Comparison of ENCODE assay signal across 32 mouse cellular contexts in genomic region chr19:11343992-11344391, GRCm38 (mm10). TPM values are rescaled to one million over a fixed set of nuclear protein-coding genes. Genes with fewer than 3 reads are reported as not detected.
DNase-seq lines count a peak whose midpoint lies in the region; ATAC-seq and TF ChIP-seq lines count a peak whose summit lies in the region.
"Had no signal": no experiment of that assay in that cellular context is flagged by ENCODE, and none has a peak within 500 bp of the region (broad histone marks: within the 10 kb centered on the region; RNA-seq: fewer than 3 reads in every experiment).

No protein-coding gene starts in this region.

- no peaks in the 10 kb centered on the region for H3K27me3 ChIP-seq in hindbrain, postnatal 0 days (ENCODE audit: insufficient read depth, low read length)
- H3K27me3 ChIP-seq in hindbrain, embryonic 12.5 days, result no peaks in the 10 kb centered on the region
- no peaks in the 10 kb centered on the region for H3K27me3 ChIP-seq in liver, postnatal 0 days (ENCODE audit: insufficient read depth, low read length)
- no peaks in the 10 kb centered on the region for H3K27me3 ChIP-seq in thymus, adult 2 months (ENCODE audit: control insufficient read depth, insufficient read depth, low read length)
- H3K27me3 ChIP-seq: embryonic facial prominence, embryonic 12.5 days; embryonic facial prominence, embryonic 15.5 days; heart, embryonic 13.5 days; hindbrain, embryonic 15.5 days had no signal

- H3K4me2 ChIP-seq in hindbrain, postnatal 0 days (ENCODE audit: low read depth, low read length), result no peak overlapping the region
- no peak overlapping the region for H3K4me2 ChIP-seq in hindbrain, embryonic 12.5 days (replicated peaks)
- no peak overlapping the region for H3K4me2 ChIP-seq in liver, postnatal 0 days (ENCODE audit: low read depth, low read length)
- H3K4me2 ChIP-seq: embryonic facial prominence, embryonic 12.5 days; embryonic facial prominence, embryonic 15.5 days; heart, embryonic 13.5 days; hindbrain, embryonic 15.5 days had no signal

- H3K36me3 ChIP-seq in hindbrain, postnatal 0 days (ENCODE audit: insufficient read depth, low read length), result no peaks in the 10 kb centered on the region
- no peaks in the 10 kb centered on the region for H3K36me3 ChIP-seq in hindbrain, embryonic 12.5 days
- H3K36me3 ChIP-seq in liver, postnatal 0 days (replicated peaks; ENCODE audit: insufficient read depth, low read length), result no peaks in the 10 kb centered on the region
- no peaks in the 10 kb centered on the region for H3K36me3 ChIP-seq in thymus, adult 2 months (ENCODE audit: control insufficient read depth, insufficient read depth, low read length)
- H3K36me3 ChIP-seq: embryonic facial prominence, embryonic 12.5 days; embryonic facial prominence, embryonic 15.5 days; heart, embryonic 10.5 days; heart, embryonic 13.5 days; hindbrain, embryonic 15.5 days had no signal

- ATAC-seq in hindbrain, postnatal 0 days, result no peak
- ATAC-seq in hindbrain, embryonic 12.5 days (ENCODE audit: low FRiP score), result no peak
- ATAC-seq in liver, postnatal 0 days, result no peak
- ATAC-seq: CD4-positive, CD25-positive, alpha-beta regulatory T cell, adult 4 months; forebrain, embryonic 14.5 days; forebrain, postnatal 0 days; Patski had no signal

- H3K4me3 ChIP-seq in hindbrain, postnatal 0 days (ENCODE audit: low read length), result no peak overlapping the region
- H3K4me3 ChIP-seq in hindbrain, embryonic 12.5 days, result no peak overlapping the region
- H3K4me3 ChIP-seq in liver, postnatal 0 days (ENCODE audit: low read depth, low read length), result no peak overlapping the region
- H3K4me3 ChIP-seq in thymus, adult 2 months (ENCODE audit: control insufficient read depth, insufficient read depth, low read length), result no peak overlapping the region
- H3K4me3 ChIP-seq: embryonic facial prominence, embryonic 12.5 days; embryonic facial prominence, embryonic 15.5 days; gastrocnemius, adult 2 months; heart, embryonic 10.5 days; heart, embryonic 13.5 days; hindbrain, embryonic 15.5 days had no signal

- no peak overlapping the region for H3K27ac ChIP-seq in hindbrain, postnatal 0 days
- H3K27ac ChIP-seq in hindbrain, embryonic 12.5 days, result no peak overlapping the region
- H3K27ac ChIP-seq in liver, postnatal 0 days (ENCODE audit: low read depth), result no peak overlapping the region
- no peak overlapping the region for H3K27ac ChIP-seq in thymus, adult 2 months (ENCODE audit: control insufficient read depth, insufficient read depth, low read length)
- H3K27ac ChIP-seq: embryonic facial prominence, embryonic 12.5 days; embryonic facial prominence, embryonic 15.5 days; gastrocnemius, adult 2 months; heart, embryonic 10.5 days; heart, embryonic 13.5 days; hindbrain, embryonic 15.5 days had no signal

- TF ChIP-seq POLR2A in thymus, adult 2 months (IDR thresholded peaks at IDR 0.05; ENCODE audit: control insufficient read depth, extremely low read depth, insufficient read depth, low read length, poor library complexity), result no peak

- TF ChIP-seq EP300 in liver, postnatal 0 days (IDR thresholded peaks at IDR 0.05; ENCODE audit: low read depth), result no peak

- peak; percentile 14; the same call in 1 of the 2 replicates for TF ChIP-seq CTCF in hindbrain, postnatal 0 days (IDR thresholded peaks at IDR 0.05; ENCODE audit: low read depth)
- TF ChIP-seq CTCF in liver, postnatal 0 days (IDR thresholded peaks at IDR 0.05; ENCODE audit: low read depth), result 0 out of 2 replicates have a peak, but pooled peaks have one; percentile 30
- TF ChIP-seq CTCF in thymus, adult 2 months (IDR thresholded peaks at IDR 0.05; ENCODE audit: borderline replicate concordance, control insufficient read depth, extremely low read depth, insufficient read depth, low read length, poor library complexity), result no peak

- DNase-seq in hindbrain, postnatal 0 days (ENCODE audit: low spot score), result no peak
- no peak for DNase-seq in liver, postnatal 0 days
- no peak for DNase-seq in liver
- peak; percentile 39 for DNase-seq in A20 (ENCODE audit: low read depth, low spot score)
- DNase-seq in Muller cell, postnatal 12 days (ENCODE audit: inconsistent ontology term), result peak; percentile 17
- no peak for DNase-seq in ovary, postnatal 36 days (ENCODE audit: low spot score)
- no peak for DNase-seq in thymus, adult 2 months
- DNase-seq: adrenal gland, adult 2 months; adrenal gland, postnatal 14 days; cerebellum, adult 11 months; cerebellum, adult 2 months; cerebellum, adult 9-11 months; cerebellum, postnatal 25 days; forebrain, postnatal 0 days; gastrocnemius, adult 2 months; gastrocnemius, postnatal 14 days; heart, adult 11 months; heart, postnatal 14 days; heart, postnatal 4 days had no signal

- no peak overlapping the region for H3K9ac ChIP-seq in hindbrain, postnatal 0 days (replicated peaks; ENCODE audit: low read length)
- no peak overlapping the region for H3K9ac ChIP-seq in hindbrain, embryonic 12.5 days
- no peak overlapping the region for H3K9ac ChIP-seq in liver, postnatal 0 days (replicated peaks)
- H3K9ac ChIP-seq: embryonic facial prominence, embryonic 12.5 days; embryonic facial prominence, embryonic 15.5 days; forebrain, postnatal 0 days; heart, embryonic 13.5 days; hindbrain, embryonic 15.5 days had no signal

- H3K4me1 ChIP-seq in hindbrain, postnatal 0 days (ENCODE audit: insufficient read depth, low read length), result no peaks in the 10 kb centered on the region
- H3K4me1 ChIP-seq in hindbrain, embryonic 12.5 days, result no peaks in the 10 kb centered on the region
- no peaks in the 10 kb centered on the region for H3K4me1 ChIP-seq in liver, postnatal 0 days (ENCODE audit: insufficient read depth)
- no peaks in the 10 kb centered on the region for H3K4me1 ChIP-seq in thymus, adult 2 months (replicated peaks; ENCODE audit: control insufficient read depth, insufficient read depth, low read length)
- H3K4me1 ChIP-seq: embryonic facial prominence, embryonic 12.5 days; embryonic facial prominence, embryonic 15.5 days; heart, embryonic 10.5 days; heart, embryonic 13.5 days; hindbrain, embryonic 15.5 days had no signal

- no peaks in the 10 kb centered on the region for H3K9me3 ChIP-seq in hindbrain, postnatal 0 days (ENCODE audit: low read length)
- H3K9me3 ChIP-seq in hindbrain, embryonic 12.5 days (replicated peaks), result no peaks in the 10 kb centered on the region
- no peaks in the 10 kb centered on the region for H3K9me3 ChIP-seq in liver, postnatal 0 days (ENCODE audit: low read length)
- H3K9me3 ChIP-seq: embryonic facial prominence, embryonic 12.5 days; embryonic facial prominence, embryonic 15.5 days; heart, embryonic 10.5 days; heart, embryonic 13.5 days; hindbrain, embryonic 15.5 days had no signal

RNA-seq across cellular contexts. Expression of gene Ms4a7, which starts 8.0 kb away (rescaled TPM):
- 0.10 and 0.22 TPM in 2 replicates for total RNA-seq in hindbrain, postnatal 0 days (2014; rRNA removed)
- polyA plus RNA-seq in hindbrain, postnatal 0 days (2015; fragmentation: Nextera tagmentation; extraction: Ambion mirVana), result 2.3 and 3.9 TPM in 2 replicates
- polyA plus RNA-seq in hindbrain, embryonic 12.5 days (2016; fragmentation: Nextera tagmentation; extraction: Ambion mirVana), result 2.6 and 3.7 TPM in 2 replicates
- polyA plus RNA-seq in liver, postnatal 0 days (2015; fragmentation: Nextera tagmentation; extraction: Ambion mirVana), result 2.9 and 3.5 TPM in 2 replicates
- 5.8 and 10.6 TPM in 2 replicates for polyA plus RNA-seq in thymus, adult 2 months (2012; rRNA removed)
- polyA plus RNA-seq: C2C12; CD4-positive, CD25-positive, alpha-beta regulatory T cell, adult 4 months; heart, embryonic 10.5 days had no signal

RNA-seq across cellular contexts. Expression of gene Ms4a14, which starts 29.7 kb away (rescaled TPM):
- total RNA-seq in hindbrain, postnatal 0 days (2014; rRNA removed), result not detected in 2 replicates
- polyA plus RNA-seq in hindbrain, postnatal 0 days (2015; fragmentation: Nextera tagmentation; extraction: Ambion mirVana), result not detected in 2 replicates
- not detected in 2 replicates for polyA plus RNA-seq in hindbrain, embryonic 12.5 days (2016; fragmentation: Nextera tagmentation; extraction: Ambion mirVana)
- polyA plus RNA-seq in liver, postnatal 0 days (2015; fragmentation: Nextera tagmentation; extraction: Ambion mirVana), result 0.02 TPM in 1 of 2 replicates, not detected in the other
- polyA plus RNA-seq in thymus, adult 2 months (2012; rRNA removed), result 0.33 and 0.74 TPM in 2 replicates
- total RNA-seq: adrenal gland, postnatal 14 days; common myeloid progenitor, adult 5-6 weeks; forebrain, postnatal 0 days; gastrocnemius, adult 2 months; heart, postnatal 4 days had no signal
- polyA plus RNA-seq: C2C12; CD4-positive, CD25-positive, alpha-beta regulatory T cell, adult 4 months; embryonic facial prominence, embryonic 12.5 days; forebrain, embryonic 11.5 days; forebrain, embryonic 14.5 days; heart, embryonic 10.5 days; heart, embryonic 13.5 days; hindbrain, embryonic 15.5 days had no signal

RNA-seq across cellular contexts. Expression of gene Ms4a4a, which starts 31.3 kb away (rescaled TPM):
- total RNA-seq in hindbrain, postnatal 0 days (2014; rRNA removed), result 1.5 and 2.3 TPM in 2 replicates
- polyA plus RNA-seq in hindbrain, postnatal 0 days (2015; fragmentation: Nextera tagmentation; extraction: Ambion mirVana), result 2.1 and 2.6 TPM in 2 replicates
- polyA plus RNA-seq in hindbrain, embryonic 12.5 days (2016; fragmentation: Nextera tagmentation; extraction: Ambion mirVana), result 3.5 and 4.0 TPM in 2 replicates
- polyA plus RNA-seq in liver, postnatal 0 days (2015; fragmentation: Nextera tagmentation; extraction: Ambion mirVana), result 2.8 and 3.2 TPM in 2 replicates
- polyA plus RNA-seq in thymus, adult 2 months (2012; rRNA removed), result 0.55 and 0.63 TPM in 2 replicates
- total RNA-seq: common myeloid progenitor, adult 5-6 weeks; ES-E14; forebrain, postnatal 0 days had no signal
- polyA plus RNA-seq: C2C12, Patski had no signal

Comparison
In these comparisons a context has a peak if more than half of its experiments do, and no peak if none do; other contexts are left out.
1. DNase-seq: peak in A20 (single experiment) and Muller cell, postnatal 12 days (single experiment); none in hindbrain, postnatal 0 days (single experiment), liver, postnatal 0 days (single experiment), liver (single experiment), ovary, postnatal 36 days (single experiment) and thymus, adult 2 months (single experiment).